Mouse (Mus musculus): Measurements from ENCODE around the gene AC124502.3. TPM values are rescaled to one million over a fixed set of nuclear protein-coding genes. Genes with fewer than 3 reads are reported as not detected.

Gene AC124502.3
- 1.1 TPM for polyA plus RNA-seq (2014; fragmentation: Illumina TruSeq; extraction: RNeasy Lipid Tissue Mini Kit (QIAGEN cat#74804); ENCODE audit: low read depth, low replicate concordance)

GRCm38 (mm10) chr19:5038709-5039156 lies at the start of gene AC124502.3, which contains the start of gene B4gat1:
AC124502.3 (plus strand) TSS chr19:5038891.
B4gat1 (plus strand) TSS chr19:5038826.

GRCm38 (mm10) chr19:4990256-4990625 lies 48.5 kb upstream of the AC124502.3 start, which contains the start of gene Npas4:
Npas4 (minus strand) TSS chr19:4990316.

DNA sequence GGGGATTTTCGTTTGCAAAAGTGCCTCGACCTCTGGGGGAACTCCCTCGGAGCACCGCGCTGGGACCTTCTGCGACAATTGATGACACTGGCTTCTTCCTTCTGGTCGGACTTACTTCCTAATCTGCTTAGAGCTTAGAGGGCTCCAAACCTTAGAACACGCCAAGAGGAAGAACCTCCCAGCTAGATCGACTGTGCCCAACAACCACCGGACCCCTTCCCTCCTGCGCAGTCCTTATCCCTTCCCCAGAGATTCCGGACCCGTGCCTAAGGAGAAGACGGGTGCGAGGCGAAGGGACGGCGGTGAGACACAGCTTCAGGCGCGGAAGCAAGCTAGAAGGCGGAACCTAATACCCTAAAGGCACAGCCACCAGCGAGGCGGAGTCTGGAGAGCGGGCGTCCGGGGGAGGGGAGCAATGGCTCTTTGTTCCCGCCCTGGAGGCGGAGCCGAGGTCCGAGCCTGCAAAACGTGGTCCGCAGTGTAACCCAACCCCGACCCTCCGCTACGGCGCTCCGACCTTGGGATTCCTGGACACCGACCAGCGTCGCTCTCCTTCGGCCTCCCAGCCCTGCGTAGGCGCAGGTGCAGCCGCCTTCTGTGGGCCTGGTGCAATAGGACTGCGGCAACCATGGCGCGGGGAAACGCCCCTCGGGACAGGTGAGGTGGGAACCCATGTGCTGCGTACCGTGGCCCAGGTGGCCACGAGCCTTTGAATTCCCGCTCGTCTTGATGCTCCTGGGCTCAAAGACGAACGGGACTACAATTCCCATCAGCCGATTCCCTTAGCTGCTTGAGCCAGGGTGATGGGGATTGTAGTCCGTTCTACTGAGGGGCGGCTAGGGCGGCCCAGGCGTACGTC lies 14.8 kb upstream of the AC124502.3 start, which contains the start of gene Slc29a2:
Slc29a2 (plus strand) TSS at position 240 of the 859 bp plus-strand sequence.

DNA sequence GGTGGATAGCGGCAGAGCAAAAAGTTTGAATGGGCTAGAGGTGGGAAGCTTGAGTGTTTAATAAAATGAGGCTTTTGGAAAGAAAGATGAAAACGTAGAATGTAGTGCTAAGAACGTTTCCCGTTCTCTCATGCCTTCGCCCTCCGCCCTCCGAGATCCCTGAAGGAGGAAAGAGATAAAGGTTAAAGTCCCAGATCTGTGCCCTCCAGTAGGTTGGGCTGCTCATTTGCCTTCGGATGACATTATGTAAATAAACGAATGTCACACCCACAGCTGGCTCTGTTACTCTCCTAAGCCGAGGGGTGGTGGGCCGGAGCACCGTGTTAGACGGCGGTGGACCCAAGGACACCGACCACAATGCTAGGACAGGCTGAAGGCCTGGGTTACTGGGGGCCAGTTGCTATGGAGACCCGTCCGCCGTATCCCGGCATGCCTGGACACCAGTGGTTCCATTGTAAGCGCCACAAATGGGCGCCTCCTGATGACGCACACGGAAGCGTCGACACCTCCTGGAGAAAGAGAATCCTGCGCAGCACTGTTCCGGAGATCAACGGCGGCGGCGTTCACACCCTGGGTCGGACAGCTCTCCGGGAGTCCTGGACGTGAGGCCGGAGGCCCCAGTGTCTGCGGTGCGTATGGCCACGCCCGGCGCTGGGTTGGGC lies 2.3 kb downstream of the AC124502.3 start, which contains the start of gene Brms1:
Brms1 (plus strand) TSS at position 493 of the 662 bp plus-strand sequence.

GRCm38 (mm10) chr19:5050047-5050905 lies 11.6 kb downstream of the AC124502.3 start, which contains the start of gene Rin1:
Rin1 (plus strand) TSS chr19:5050481.

DNA sequence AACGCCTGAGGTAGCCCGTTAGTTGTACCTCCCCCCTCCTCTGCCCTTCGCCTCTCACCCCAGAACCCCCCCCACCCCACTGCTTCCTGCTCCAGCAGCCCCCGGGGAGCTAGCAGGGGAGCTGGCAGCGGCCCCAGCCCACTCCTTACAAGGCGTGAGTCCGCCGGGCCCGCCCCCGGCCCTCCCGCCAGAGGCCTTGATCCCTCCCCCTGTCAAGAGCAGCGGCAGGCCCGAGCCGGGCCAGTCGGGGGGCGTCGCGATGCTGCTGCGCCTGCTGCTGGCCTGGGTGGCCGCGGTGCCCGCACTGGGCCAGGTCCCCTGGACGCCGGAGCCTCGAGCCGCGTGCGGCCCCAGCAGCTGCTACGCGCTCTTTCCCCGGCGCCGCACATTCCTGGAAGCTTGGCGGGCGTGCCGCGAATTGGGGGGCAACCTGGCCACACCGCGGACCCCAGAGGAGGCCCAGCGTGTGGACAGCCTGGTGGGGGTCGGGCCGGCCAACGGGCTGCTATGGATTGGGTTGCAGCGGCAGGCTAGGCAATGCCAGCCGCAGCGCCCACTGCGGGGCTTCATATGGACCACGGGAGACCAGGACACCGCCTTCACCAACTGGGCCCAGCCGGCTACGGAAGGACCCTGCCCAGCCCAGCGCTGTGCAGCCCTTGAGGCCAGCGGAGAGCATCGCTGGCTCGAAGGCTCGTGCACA lies 29.3 kb downstream of the AC124502.3 start, which contains the start of gene Cd248:
Cd248 (plus strand) TSS at position 212 of the 703 bp plus-strand sequence.

GRCm38 (mm10) chr19:5085145-5085863 lies 46.6 kb downstream of the AC124502.3 start, which contains the start of gene Tmem151a:
Tmem151a (minus strand) TSS chr19:5085531.

GRCm38 (mm10) chr19:5087884-5088728 lies 49.4 kb downstream of the AC124502.3 start, which contains the start of gene Yif1a:
Yif1a (plus strand) TSS chr19:5088538.

GRCm38 (mm10) chr19:5098363-5099143 lies 59.9 kb downstream of the AC124502.3 start, which contains the start of gene Cnih2:
Cnih2 (minus strand) TSS chr19:5098521.

Other genes with a start within 250 kb of the AC124502.3 start
- gene Rbm4, start 245.0 kb upstream of the AC124502.3 start, polyA plus RNA-seq (2014; fragmentation: Illumina TruSeq; extraction: RNeasy Lipid Tissue Mini Kit (QIAGEN cat#74804); ENCODE audit: low read depth, low replicate concordance) = 13.5 TPM
- 1.9 TPM for gene Gm21992, start 227.3 kb upstream of the AC124502.3 start, polyA plus RNA-seq (2014; fragmentation: Illumina TruSeq; extraction: RNeasy Lipid Tissue Mini Kit (QIAGEN cat#74804); ENCODE audit: low read depth, low replicate concordance)
- gene Rbm14, start 227.3 kb upstream of the AC124502.3 start, polyA plus RNA-seq (2014; fragmentation: Illumina TruSeq; extraction: RNeasy Lipid Tissue Mini Kit (QIAGEN cat#74804); ENCODE audit: low read depth, low replicate concordance) = 6.0 TPM
- 1.8 TPM for gene Ccs, start 199.6 kb upstream of the AC124502.3 start, polyA plus RNA-seq (2014; fragmentation: Illumina TruSeq; extraction: RNeasy Lipid Tissue Mini Kit (QIAGEN cat#74804); ENCODE audit: low read depth, low replicate concordance)
- gene Ccdc87, start 199.5 kb upstream of the AC124502.3 start, polyA plus RNA-seq (2014; fragmentation: Illumina TruSeq; extraction: RNeasy Lipid Tissue Mini Kit (QIAGEN cat#74804); ENCODE audit: low read depth, low replicate concordance) = not detected
- gene Ctsf, start 183.8 kb upstream of the AC124502.3 start, polyA plus RNA-seq (2014; fragmentation: Illumina TruSeq; extraction: RNeasy Lipid Tissue Mini Kit (QIAGEN cat#74804); ENCODE audit: low read depth, low replicate concordance) = 112 TPM
- gene Actn3, start 161.0 kb upstream of the AC124502.3 start, polyA plus RNA-seq (2014; fragmentation: Illumina TruSeq; extraction: RNeasy Lipid Tissue Mini Kit (QIAGEN cat#74804); ENCODE audit: low read depth, low replicate concordance) = 2.0 TPM
- gene Zdhhc24, start 160.2 kb upstream of the AC124502.3 start, polyA plus RNA-seq (2014; fragmentation: Illumina TruSeq; extraction: RNeasy Lipid Tissue Mini Kit (QIAGEN cat#74804); ENCODE audit: low read depth, low replicate concordance) = 38.0 TPM
- 4.8 TPM for gene Bbs1, start 132.3 kb upstream of the AC124502.3 start, polyA plus RNA-seq (2014; fragmentation: Illumina TruSeq; extraction: RNeasy Lipid Tissue Mini Kit (QIAGEN cat#74804); ENCODE audit: low read depth, low replicate concordance)
- gene Dpp3, start 110.6 kb upstream of the AC124502.3 start, polyA plus RNA-seq (2014; fragmentation: Illumina TruSeq; extraction: RNeasy Lipid Tissue Mini Kit (QIAGEN cat#74804); ENCODE audit: low read depth, low replicate concordance) = 4.0 TPM
- gene Peli3, start 95.8 kb upstream of the AC124502.3 start, polyA plus RNA-seq (2014; fragmentation: Illumina TruSeq; extraction: RNeasy Lipid Tissue Mini Kit (QIAGEN cat#74804); ENCODE audit: low read depth, low replicate concordance) = 4.0 TPM
- 25.5 TPM for gene Mrpl11, start 76.7 kb upstream of the AC124502.3 start, polyA plus RNA-seq (2014; fragmentation: Illumina TruSeq; extraction: RNeasy Lipid Tissue Mini Kit (QIAGEN cat#74804); ENCODE audit: low read depth, low replicate concordance)
- gene Npas4, start 48.6 kb upstream of the AC124502.3 start, polyA plus RNA-seq (2014; fragmentation: Illumina TruSeq; extraction: RNeasy Lipid Tissue Mini Kit (QIAGEN cat#74804); ENCODE audit: low read depth, low replicate concordance) = not detected
- gene Slc29a2, start 15.0 kb upstream of the AC124502.3 start, polyA plus RNA-seq (2014; fragmentation: Illumina TruSeq; extraction: RNeasy Lipid Tissue Mini Kit (QIAGEN cat#74804); ENCODE audit: low read depth, low replicate concordance) = not detected
- 27.2 TPM for gene B4gat1, start 65 bp upstream of the AC124502.3 start, polyA plus RNA-seq (2014; fragmentation: Illumina TruSeq; extraction: RNeasy Lipid Tissue Mini Kit (QIAGEN cat#74804); ENCODE audit: low read depth, low replicate concordance)
- gene Brms1, start 2.5 kb downstream of the AC124502.3 start, polyA plus RNA-seq (2014; fragmentation: Illumina TruSeq; extraction: RNeasy Lipid Tissue Mini Kit (QIAGEN cat#74804); ENCODE audit: low read depth, low replicate concordance) = not detected
- 0.23 TPM for gene Rin1, start 11.6 kb downstream of the AC124502.3 start, polyA plus RNA-seq (2014; fragmentation: Illumina TruSeq; extraction: RNeasy Lipid Tissue Mini Kit (QIAGEN cat#74804); ENCODE audit: low read depth, low replicate concordance)
- 0.41 TPM for gene Cd248, start 29.2 kb downstream of the AC124502.3 start, polyA plus RNA-seq (2014; fragmentation: Illumina TruSeq; extraction: RNeasy Lipid Tissue Mini Kit (QIAGEN cat#74804); ENCODE audit: low read depth, low replicate concordance)
- not detected for gene Tmem151a, start 46.6 kb downstream of the AC124502.3 start, polyA plus RNA-seq (2014; fragmentation: Illumina TruSeq; extraction: RNeasy Lipid Tissue Mini Kit (QIAGEN cat#74804); ENCODE audit: low read depth, low replicate concordance)
- 23.0 TPM for gene Yif1a, start 49.6 kb downstream of the AC124502.3 start, polyA plus RNA-seq (2014; fragmentation: Illumina TruSeq; extraction: RNeasy Lipid Tissue Mini Kit (QIAGEN cat#74804); ENCODE audit: low read depth, low replicate concordance)
- gene Cnih2, start 59.6 kb downstream of the AC124502.3 start, polyA plus RNA-seq (2014; fragmentation: Illumina TruSeq; extraction: RNeasy Lipid Tissue Mini Kit (QIAGEN cat#74804); ENCODE audit: low read depth, low replicate concordance) = not detected
- gene Rab1b, start 68.2 kb downstream of the AC124502.3 start, polyA plus RNA-seq (2014; fragmentation: Illumina TruSeq; extraction: RNeasy Lipid Tissue Mini Kit (QIAGEN cat#74804); ENCODE audit: low read depth, low replicate concordance) = 6.5 TPM
- gene Klc2, start 79.7 kb downstream of the AC124502.3 start, polyA plus RNA-seq (2014; fragmentation: Illumina TruSeq; extraction: RNeasy Lipid Tissue Mini Kit (QIAGEN cat#74804); ENCODE audit: low read depth, low replicate concordance) = 0.58 TPM
- gene Pacs1, start 234.2 kb downstream of the AC124502.3 start, polyA plus RNA-seq (2014; fragmentation: Illumina TruSeq; extraction: RNeasy Lipid Tissue Mini Kit (QIAGEN cat#74804); ENCODE audit: low read depth, low replicate concordance) = 5.5 TPM